Mouse (Mus musculus): ENCODE results near the gene Gm9887. TPM values are rescaled to one million over a fixed set of nuclear protein-coding genes. Genes with fewer than 3 reads are reported as not detected.

Gene Gm9887
- polyA plus RNA-seq, 1 experiment from 2014 or later = 0.74 TPM

- H3K4me2 ChIP-seq (replicated peaks; ENCODE audit: low read depth, low read length) = no peak overlapping the region
- no peaks in the 10 kb centered on the region for H3K9me3 ChIP-seq (ENCODE audit: control insufficient read depth, low read depth, low read length)
- no peak overlapping the region for H3K27ac ChIP-seq (ENCODE audit: low read length)
- no peaks in the 10 kb centered on the region for H3K4me1 ChIP-seq (ENCODE audit: control insufficient read depth, insufficient read depth, low read length)
- no peak for ATAC-seq (ENCODE audit: insufficient number of reproducible peaks, insufficient read depth, low FRiP score, low read depth)
- no peaks in the 10 kb centered on the region for H3K36me3 ChIP-seq (ENCODE audit: control insufficient read depth, insufficient read depth, low read length)
- H3K4me3 ChIP-seq (ENCODE audit: low read depth, low read length) = no peak overlapping the region
- H3K9ac ChIP-seq (replicated peaks; ENCODE audit: low read depth, low read length) = no peak overlapping the region
- 53% methylated on average over 3 of the region's 3 CpGs for WGBS
- H3K27me3 ChIP-seq (ENCODE audit: control insufficient read depth, insufficient read depth, low read length) = no peaks in the 10 kb centered on the region
These were observed 41.0 kb upstream of the Gm9887 start for GRCm38 (mm10) chr12:69413303-69413702.

GRCm38 (mm10) chr12:69411936-69412335, 39.7 kb upstream of the Gm9887 start:
- no peak overlapping the region for H3K9ac ChIP-seq (replicated peaks; ENCODE audit: low read depth, low read length)
- no peaks in the 10 kb centered on the region for H3K9me3 ChIP-seq (ENCODE audit: control insufficient read depth, low read depth, low read length)
- no peak overlapping the region for H3K27ac ChIP-seq (ENCODE audit: low read length)
- H3K4me3 ChIP-seq (ENCODE audit: low read depth, low read length) = no peak overlapping the region
- H3K4me1 ChIP-seq (ENCODE audit: control insufficient read depth, insufficient read depth, low read length) = no peaks in the 10 kb centered on the region
- no peaks in the 10 kb centered on the region for H3K27me3 ChIP-seq (ENCODE audit: control insufficient read depth, insufficient read depth, low read length)
- no peak for ATAC-seq (ENCODE audit: insufficient number of reproducible peaks, insufficient read depth, low FRiP score, low read depth)
- WGBS = 47% methylated on average over 4 of the region's 4 CpGs
- H3K36me3 ChIP-seq (ENCODE audit: control insufficient read depth, insufficient read depth, low read length) = no peaks in the 10 kb centered on the region
- no peak overlapping the region for H3K4me2 ChIP-seq (replicated peaks; ENCODE audit: low read depth, low read length)

GRCm38 (mm10) chr12:69410767-69411166, 38.5 kb upstream of the Gm9887 start:
- ATAC-seq (ENCODE audit: insufficient number of reproducible peaks, insufficient read depth, low FRiP score, low read depth) = no peak
- Histone ChIP-seq H3K4me1 (ENCODE audit: control insufficient read depth, insufficient read depth, low read length) (no peaks in the 10 kb centered on the region), H3K27ac (ENCODE audit: low read length) (no peak overlapping the region), H3K4me2 (replicated peaks; ENCODE audit: low read depth, low read length) (no peak overlapping the region), H3K4me3 (ENCODE audit: low read depth, low read length) (no peak overlapping the region), H3K27me3 (ENCODE audit: control insufficient read depth, insufficient read depth, low read length) (no peaks in the 10 kb centered on the region), H3K36me3 (ENCODE audit: control insufficient read depth, insufficient read depth, low read length) (no peaks in the 10 kb centered on the region), H3K9ac (replicated peaks; ENCODE audit: low read depth, low read length) (no peak overlapping the region), H3K9me3 (ENCODE audit: control insufficient read depth, low read depth, low read length) (no peaks in the 10 kb centered on the region)
- 47% methylated on average over 5 of the region's 5 CpGs for WGBS

GRCm38 (mm10) chr12:69402594-69403167, 30.4 kb upstream of the Gm9887 start:
- Histone ChIP-seq H3K4me2 (replicated peaks; ENCODE audit: low read depth, low read length) (no peak overlapping the region), H3K9me3 (ENCODE audit: control insufficient read depth, low read depth, low read length) (no peaks in the 10 kb centered on the region), H3K9ac (replicated peaks; ENCODE audit: low read depth, low read length) (no peak overlapping the region), H3K27me3 (ENCODE audit: control insufficient read depth, insufficient read depth, low read length) (no peaks in the 10 kb centered on the region), H3K4me1 (ENCODE audit: control insufficient read depth, insufficient read depth, low read length) (peaks cover 7% of the 10 kb centered on the region; the same call in 1 of the 2 replicates), H3K4me3 (ENCODE audit: low read depth, low read length) (no peak overlapping the region), H3K27ac (ENCODE audit: low read length) (no peak overlapping the region), H3K36me3 (ENCODE audit: control insufficient read depth, insufficient read depth, low read length) (no peaks in the 10 kb centered on the region)
- 88% methylated on average over 13 of the region's 13 CpGs for WGBS
- no peak for ATAC-seq (ENCODE audit: insufficient number of reproducible peaks, insufficient read depth, low FRiP score, low read depth)

GRCm38 (mm10) chr12:69402100-69402499, 29.8 kb upstream of the Gm9887 start:
- Histone ChIP-seq H3K4me1 (ENCODE audit: control insufficient read depth, insufficient read depth, low read length) (peaks cover 7% of the 10 kb centered on the region; the same call in 1 of the 2 replicates), H3K27me3 (ENCODE audit: control insufficient read depth, insufficient read depth, low read length) (no peaks in the 10 kb centered on the region), H3K4me2 (replicated peaks; ENCODE audit: low read depth, low read length) (no peak overlapping the region), H3K9ac (replicated peaks; ENCODE audit: low read depth, low read length) (no peak overlapping the region), H3K9me3 (ENCODE audit: control insufficient read depth, low read depth, low read length) (no peaks in the 10 kb centered on the region), H3K36me3 (ENCODE audit: control insufficient read depth, insufficient read depth, low read length) (no peaks in the 10 kb centered on the region), H3K27ac (ENCODE audit: low read length) (no peak overlapping the region), H3K4me3 (ENCODE audit: low read depth, low read length) (no peak overlapping the region)
- no peak for ATAC-seq (ENCODE audit: insufficient number of reproducible peaks, insufficient read depth, low FRiP score, low read depth)
- WGBS = 44% methylated on average over 9 of the region's 9 CpGs

- ATAC-seq (ENCODE audit: insufficient number of reproducible peaks, insufficient read depth, low FRiP score, low read depth) = no peak
- no peaks in the 10 kb centered on the region for H3K36me3 ChIP-seq (ENCODE audit: control insufficient read depth, insufficient read depth, low read length)
- H3K4me3 ChIP-seq (ENCODE audit: low read depth, low read length) = no peak overlapping the region
- H3K27me3 ChIP-seq (ENCODE audit: control insufficient read depth, insufficient read depth, low read length) = no peaks in the 10 kb centered on the region
- H3K4me2 ChIP-seq (replicated peaks; ENCODE audit: low read depth, low read length) = no peak overlapping the region
- no peak overlapping the region for H3K9ac ChIP-seq (replicated peaks; ENCODE audit: low read depth, low read length)
- H3K9me3 ChIP-seq (ENCODE audit: control insufficient read depth, low read depth, low read length) = no peaks in the 10 kb centered on the region
- no peak overlapping the region for H3K27ac ChIP-seq (ENCODE audit: low read length)
- H3K4me1 ChIP-seq (ENCODE audit: control insufficient read depth, insufficient read depth, low read length) = peaks cover 7% of the 10 kb centered on the region; the same call in 1 of the 2 replicates
- WGBS = 2% methylated on average over 2 of the region's 2 CpGs
These were observed 28.6 kb upstream of the Gm9887 start for GRCm38 (mm10) chr12:69400871-69401286.

- 69% methylated on average over 4 of the region's 4 CpGs for WGBS
- no peak for ATAC-seq (ENCODE audit: insufficient number of reproducible peaks, insufficient read depth, low FRiP score, low read depth)
These were observed 28.1 kb upstream of the Gm9887 start for GRCm38 (mm10) chr12:69400367-69400766.

GRCm38 (mm10) chr12:69394456-69394855, 22.2 kb upstream of the Gm9887 start:
- Histone ChIP-seq H3K9ac (replicated peaks; ENCODE audit: low read depth, low read length) (no peak overlapping the region), H3K4me1 (ENCODE audit: control insufficient read depth, insufficient read depth, low read length) (no peaks in the 10 kb centered on the region), H3K4me3 (ENCODE audit: low read depth, low read length) (no peak overlapping the region), H3K4me2 (replicated peaks; ENCODE audit: low read depth, low read length) (no peak overlapping the region), H3K36me3 (ENCODE audit: control insufficient read depth, insufficient read depth, low read length) (no peaks in the 10 kb centered on the region), H3K27ac (ENCODE audit: low read length) (no peak overlapping the region), H3K27me3 (ENCODE audit: control insufficient read depth, insufficient read depth, low read length) (no peaks in the 10 kb centered on the region), H3K9me3 (ENCODE audit: control insufficient read depth, low read depth, low read length) (no peaks in the 10 kb centered on the region)
- no peak for ATAC-seq (ENCODE audit: insufficient number of reproducible peaks, insufficient read depth, low FRiP score, low read depth)
- 78% methylated on average over 6 of the region's 6 CpGs for WGBS

More at GRCm38 (mm10) chr12:69400367-69400766, 28.1 kb upstream of the Gm9887 start:
- Histone ChIP-seq H3K4me1 (ENCODE audit: control insufficient read depth, insufficient read depth, low read length) (peaks cover 7% of the 10 kb centered on the region; the same call in 1 of the 2 replicates), H3K9ac (replicated peaks; ENCODE audit: low read depth, low read length) (no peak overlapping the region), H3K4me2 (replicated peaks; ENCODE audit: low read depth, low read length) (no peak overlapping the region), H3K4me3 (ENCODE audit: low read depth, low read length) (no peak overlapping the region), H3K9me3 (ENCODE audit: control insufficient read depth, low read depth, low read length) (no peaks in the 10 kb centered on the region), H3K27me3 (ENCODE audit: control insufficient read depth, insufficient read depth, low read length) (no peaks in the 10 kb centered on the region), H3K27ac (ENCODE audit: low read length) (no peak overlapping the region), H3K36me3 (ENCODE audit: control insufficient read depth, insufficient read depth, low read length) (no peaks in the 10 kb centered on the region)

- no peak for ATAC-seq (ENCODE audit: insufficient number of reproducible peaks, insufficient read depth, low FRiP score, low read depth)
- H3K27ac ChIP-seq (ENCODE audit: low read length) = no peak overlapping the region
- no peaks in the 10 kb centered on the region for H3K27me3 ChIP-seq (ENCODE audit: control insufficient read depth, insufficient read depth, low read length)
- no peak overlapping the region for H3K9ac ChIP-seq (replicated peaks; ENCODE audit: low read depth, low read length)
- no peak overlapping the region for H3K4me2 ChIP-seq (replicated peaks; ENCODE audit: low read depth, low read length)
- H3K4me1 ChIP-seq (ENCODE audit: control insufficient read depth, insufficient read depth, low read length) = no peaks in the 10 kb centered on the region
- 72% methylated on average over 10 of the region's 10 CpGs for WGBS
- H3K9me3 ChIP-seq (ENCODE audit: control insufficient read depth, low read depth, low read length) = no peaks in the 10 kb centered on the region
- H3K36me3 ChIP-seq (ENCODE audit: control insufficient read depth, insufficient read depth, low read length) = no peaks in the 10 kb centered on the region
- no peak overlapping the region for H3K4me3 ChIP-seq (ENCODE audit: low read depth, low read length)
These were observed 20.8 kb upstream of the Gm9887 start for GRCm38 (mm10) chr12:69393076-69393475.

All from stomach, embryonic 14.5 days (tissue).